21 mouse cellular contexts compared by ENCODE assay signal in genomic region chr16:23162116-23162515, GRCm38 (mm10). TPM values are rescaled to one million over a fixed set of nuclear protein-coding genes. Genes with fewer than 3 reads are reported as not detected.
"Had no signal": no experiment of that assay in that cellular context is flagged by ENCODE, and none has a peak within 500 bp of the region (broad histone marks: within the 10 kb centered on the region; RNA-seq: fewer than 3 reads in every experiment).

No protein-coding gene starts in this region.

- H3K4me3 ChIP-seq: left cerebral cortex, adult 2 months; limb, embryonic 15.5 days; liver, embryonic 12.5 days; midbrain, embryonic 12.5 days had no signal

- ATAC-seq: liver, embryonic 12.5 days; midbrain, embryonic 16.5 days had no signal

- H3K27me3 ChIP-seq: limb, embryonic 15.5 days; liver, embryonic 12.5 days; midbrain, embryonic 12.5 days had no signal

- H3K36me3 ChIP-seq: limb, embryonic 15.5 days; liver, embryonic 12.5 days; midbrain, embryonic 12.5 days had no signal

- H3K4me1 ChIP-seq: limb, embryonic 15.5 days; midbrain, embryonic 12.5 days had no signal

- DNase-seq: kidney, postnatal 14 days; lung, embryonic 14.5 days; lung, postnatal 10 days; lung, postnatal 4 days; right cerebral cortex, adult 18-20 months; right cerebral cortex, postnatal 25 days; thymus, postnatal 4 days had no signal

- H3K9me3 ChIP-seq: limb, embryonic 15.5 days; liver, embryonic 12.5 days; midbrain, embryonic 12.5 days had no signal

- H3K4me2 ChIP-seq: limb, embryonic 15.5 days; liver, embryonic 12.5 days; lung, embryonic 14.5 days; midbrain, embryonic 12.5 days had no signal

RNA-seq across cellular contexts. Expression of gene Adipoq, which starts 15.8 kb away (rescaled TPM):
- total RNA-seq: layer of hippocampus, adult 8-10 months; layer of hippocampus, postnatal 25 days; left cerebral cortex, adult 2 months; left cerebral cortex, postnatal 25 days; megakaryocyte-erythroid progenitor cell, adult 5-6 weeks had no signal
- polyA plus RNA-seq: kidney, embryonic 14.5 days; limb, embryonic 11.5 days; limb, embryonic 15.5 days; liver, embryonic 12.5 days; liver, embryonic 16.5 days; lung, embryonic 14.5 days; midbrain, embryonic 12.5 days; midbrain, embryonic 16.5 days; neural tube, embryonic 14.5 days; stomach, embryonic 16.5 days had no signal
